Mouse (Mus musculus): ENCODE results near the gene Tenm2. TPM values are rescaled to one million over a fixed set of nuclear protein-coding genes. Genes with fewer than 3 reads are reported as not detected.
A peak's percentile ranks its signal among the peaks of the same experiment; 100 is the strongest.

The Tenm2 gene
- total RNA-seq, 4 experiments from 2014 or later: 0.35 to 0.77 (median 0.54) TPM

DNA sequence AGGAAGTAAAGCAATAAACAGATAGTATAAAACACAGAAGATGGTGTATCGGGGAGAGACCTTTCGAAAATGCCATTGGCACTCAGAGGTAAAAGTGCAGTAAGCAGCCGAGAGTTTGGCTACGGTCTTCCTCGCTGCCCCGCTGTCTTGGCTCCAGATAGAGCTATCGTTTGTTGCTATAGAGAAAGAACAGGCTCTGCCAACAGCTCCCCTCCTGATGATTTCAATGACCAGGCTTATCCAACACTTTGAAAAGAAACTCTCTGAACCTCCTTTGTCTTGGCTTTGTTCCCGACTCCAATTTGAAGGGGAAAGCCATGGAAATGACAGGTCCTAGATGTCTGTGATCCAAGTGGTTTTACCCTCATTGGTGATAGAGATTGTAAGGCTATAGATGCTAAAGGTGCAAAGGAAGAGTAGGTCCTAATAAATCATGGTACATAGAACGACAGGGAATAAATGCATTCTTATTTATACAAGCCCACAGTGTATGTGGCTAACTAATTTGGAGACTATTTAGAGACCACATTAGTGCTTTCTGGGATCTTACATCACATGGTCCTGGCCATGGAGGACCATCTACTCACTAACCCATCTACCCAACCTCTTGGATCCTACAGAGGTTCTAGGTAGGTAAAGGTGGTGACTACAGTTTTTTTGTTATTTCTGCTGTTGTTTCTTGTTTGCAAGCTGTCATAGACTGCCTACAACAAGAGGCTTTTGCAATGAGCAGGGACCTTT, 765.8 kb downstream of the Tenm2 start:
- DNase-seq: no peak

DNA sequence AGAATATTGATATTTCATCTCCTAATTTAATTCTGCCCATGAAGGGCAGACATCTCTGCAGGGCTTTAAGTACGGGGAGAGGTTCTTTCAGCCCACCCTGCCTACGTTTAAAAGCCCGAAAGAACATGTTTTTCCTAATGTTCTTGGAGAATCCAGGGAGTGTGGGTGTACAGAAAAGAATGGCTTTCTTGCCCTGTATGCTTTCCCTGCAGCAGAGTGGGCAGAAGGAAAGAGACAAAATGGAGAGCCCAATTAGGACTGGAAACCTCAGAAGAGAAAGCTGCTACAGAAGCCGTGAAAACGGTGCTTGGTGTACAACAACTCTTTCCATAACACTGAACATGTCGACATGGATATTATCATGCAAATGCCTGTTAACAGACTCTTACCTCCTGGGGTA, 777.3 kb downstream of the Tenm2 start:
- DNase-seq: no peak

DNA sequence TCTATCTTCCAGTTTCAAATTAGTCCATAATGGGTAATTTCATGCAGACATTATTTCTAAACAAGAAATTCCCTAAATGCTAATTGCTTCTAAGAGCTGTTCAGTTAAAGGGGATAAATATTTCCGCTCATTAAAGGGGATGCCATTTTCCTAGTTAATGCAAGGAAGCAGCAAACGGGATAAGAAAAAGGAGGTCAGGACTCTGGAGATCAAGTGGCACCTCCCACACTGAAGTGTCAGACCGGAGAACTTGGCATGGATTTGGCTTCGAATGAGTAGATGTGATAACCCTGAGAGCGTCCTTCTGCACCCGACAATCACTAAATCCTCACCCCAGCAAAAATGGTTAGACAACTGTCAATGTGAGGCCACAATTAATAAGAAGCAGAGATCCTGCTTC, 781.7 kb downstream of the Tenm2 start:
- no peak for DNase-seq

DNA sequence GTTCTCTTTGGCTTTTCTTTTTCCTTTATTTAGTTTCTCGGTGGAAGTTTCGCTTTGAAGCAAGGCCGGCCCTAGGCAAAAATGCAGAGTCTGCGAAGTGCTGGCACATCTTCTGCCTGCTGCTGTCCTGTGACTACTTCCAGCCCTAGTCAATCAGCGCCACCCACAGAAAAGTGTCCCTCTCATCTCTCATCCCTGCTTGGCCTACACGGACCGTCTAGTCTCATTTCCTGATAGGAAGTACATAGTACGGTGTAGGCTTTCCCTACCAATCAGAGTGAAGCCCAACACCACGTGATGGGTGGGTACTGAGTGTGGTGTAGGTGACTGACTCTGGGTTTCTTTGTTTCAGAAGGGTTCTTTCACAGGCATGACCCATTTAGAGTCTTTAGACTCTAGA, 783.3 kb downstream of the Tenm2 start:
- DNase-seq: no peak

DNA sequence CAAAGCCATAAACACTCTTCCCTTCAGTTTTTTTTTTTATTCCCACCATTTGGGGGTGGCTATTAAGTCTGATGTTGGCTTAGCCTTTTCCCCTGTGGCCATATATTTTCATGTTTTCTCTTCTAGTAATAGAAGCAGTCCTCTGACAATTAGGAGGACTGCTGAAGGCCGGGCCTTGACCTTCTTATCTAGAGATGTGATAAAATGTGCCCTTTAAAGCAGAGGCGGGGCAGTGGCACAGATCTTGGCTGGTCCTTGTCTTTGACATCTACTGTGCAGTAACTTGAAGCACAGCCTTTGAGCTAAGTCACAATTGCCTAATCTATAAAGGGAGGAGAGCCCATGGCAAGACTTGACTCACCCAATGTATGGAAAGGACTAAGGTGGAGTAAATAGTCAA, 789.4 kb downstream of the Tenm2 start:
- peak; percentile 46 for DNase-seq

DNA sequence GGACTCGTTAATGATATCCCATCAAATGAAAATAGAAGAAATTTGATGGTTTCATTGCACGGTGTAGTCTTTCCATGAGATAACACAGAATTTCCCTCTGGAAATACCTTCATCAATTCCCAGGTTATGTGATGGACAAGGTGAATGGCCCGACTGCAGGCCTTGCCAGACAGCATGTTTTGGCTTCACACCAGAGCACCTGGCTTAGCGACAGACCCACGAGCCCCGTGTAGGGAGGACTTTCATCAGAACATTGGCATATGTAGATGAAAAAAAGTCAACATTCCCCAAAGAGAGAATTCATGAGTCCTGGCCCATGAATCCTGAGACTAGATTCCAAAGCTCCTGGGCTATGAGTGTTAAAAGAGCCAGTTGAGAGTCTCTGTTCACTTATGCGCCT, 791.9 kb downstream of the Tenm2 start:
- DNase-seq: no peak

DNA sequence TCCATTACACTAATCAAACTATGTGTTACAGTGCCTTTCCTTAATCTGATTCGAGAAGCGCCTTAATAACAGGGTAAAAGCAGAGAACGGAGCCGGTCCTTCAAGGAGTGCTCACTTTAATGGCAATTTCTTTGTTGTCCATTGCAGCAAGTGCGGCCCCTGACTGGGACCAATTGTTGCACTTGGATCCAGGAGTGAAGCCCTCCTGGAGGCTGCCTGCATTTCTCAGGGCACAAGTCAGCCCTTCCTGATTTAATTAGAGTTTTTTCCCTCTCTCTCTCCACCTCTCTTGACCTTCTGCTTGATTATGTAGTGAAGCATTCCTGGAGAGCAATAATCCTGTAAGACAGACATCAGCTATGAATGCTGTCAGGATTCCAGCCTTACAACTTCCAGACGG, 794.0 kb downstream of the Tenm2 start:
- no peak for DNase-seq

DNA sequence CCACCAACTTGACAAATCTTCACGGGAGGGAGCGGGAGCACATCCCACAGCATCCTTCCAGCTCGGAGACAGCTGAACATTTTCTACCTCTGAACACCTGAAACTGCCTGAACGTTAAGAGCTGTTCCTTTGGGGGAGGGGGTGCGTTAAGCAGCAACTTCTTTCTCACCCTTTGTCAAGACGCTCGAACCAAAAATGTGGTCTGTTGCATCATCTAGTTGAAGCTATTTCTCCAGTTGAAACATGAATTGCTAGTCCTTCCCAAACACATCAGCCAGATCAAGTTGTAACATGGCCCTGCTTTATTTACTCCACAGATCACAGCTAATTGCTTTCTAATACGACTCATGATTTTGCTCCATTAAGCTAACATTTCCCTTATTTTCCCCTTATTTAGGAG, 799.5 kb downstream of the Tenm2 start:
- no peak for DNase-seq

DNA sequence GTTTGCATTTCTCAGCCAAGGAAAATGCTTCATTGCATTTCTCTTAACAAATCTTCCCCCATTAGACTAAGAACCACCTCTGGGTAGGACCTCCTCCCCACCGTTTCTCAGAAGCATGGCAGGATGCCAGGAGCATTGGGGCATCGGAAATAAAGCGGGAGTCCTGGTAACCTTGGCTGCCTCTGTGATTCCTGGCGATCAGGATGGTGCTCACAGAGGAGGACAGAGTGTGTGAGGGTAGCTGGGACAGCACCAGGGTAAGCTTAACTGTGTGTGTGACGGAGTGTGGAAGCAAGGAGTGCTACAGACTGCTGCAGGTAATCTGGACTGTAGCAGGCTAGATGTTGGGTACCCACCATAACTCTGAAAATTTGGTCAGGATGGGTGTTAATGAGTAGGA, 806.8 kb downstream of the Tenm2 start:
- DNase-seq: no peak

DNA sequence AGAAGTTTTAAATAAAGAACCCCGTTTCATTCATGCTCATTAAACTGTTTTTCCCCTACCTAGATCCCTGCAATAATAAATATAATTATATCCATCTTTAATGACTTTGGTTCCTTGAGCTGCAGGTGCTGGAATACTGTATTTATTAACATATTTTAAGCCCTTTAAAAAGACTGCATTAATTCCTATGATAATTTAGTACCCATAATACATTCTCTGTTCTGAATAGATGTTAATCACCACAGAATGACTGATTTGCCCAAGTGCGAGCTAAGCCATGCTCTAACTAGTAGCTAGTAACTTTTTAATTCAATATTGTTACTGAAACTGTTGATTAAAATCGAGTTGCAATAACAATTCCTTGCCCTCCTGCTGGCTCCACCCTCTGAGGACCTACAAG, 810.8 kb downstream of the Tenm2 start:
- no peak for DNase-seq

DNA sequence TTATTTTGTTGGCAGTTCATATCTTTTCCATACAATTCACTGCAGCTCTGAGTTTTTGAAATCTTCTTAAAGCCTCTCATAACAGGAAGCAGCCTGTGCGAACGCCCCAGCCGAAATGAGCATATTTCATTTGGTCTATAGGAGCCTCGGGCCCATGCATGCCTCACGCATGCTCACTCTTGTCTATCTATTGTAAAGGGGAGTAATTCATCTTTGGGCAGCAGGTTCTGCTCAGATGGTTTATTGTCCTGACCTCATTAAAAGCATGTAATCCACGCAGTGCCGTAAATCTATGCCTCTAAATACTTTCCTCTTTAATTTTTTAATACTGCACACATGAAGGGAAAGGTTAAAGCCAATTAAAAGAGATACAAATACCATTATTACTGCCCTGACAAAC, 815.7 kb downstream of the Tenm2 start:
- no peak for DNase-seq

DNA sequence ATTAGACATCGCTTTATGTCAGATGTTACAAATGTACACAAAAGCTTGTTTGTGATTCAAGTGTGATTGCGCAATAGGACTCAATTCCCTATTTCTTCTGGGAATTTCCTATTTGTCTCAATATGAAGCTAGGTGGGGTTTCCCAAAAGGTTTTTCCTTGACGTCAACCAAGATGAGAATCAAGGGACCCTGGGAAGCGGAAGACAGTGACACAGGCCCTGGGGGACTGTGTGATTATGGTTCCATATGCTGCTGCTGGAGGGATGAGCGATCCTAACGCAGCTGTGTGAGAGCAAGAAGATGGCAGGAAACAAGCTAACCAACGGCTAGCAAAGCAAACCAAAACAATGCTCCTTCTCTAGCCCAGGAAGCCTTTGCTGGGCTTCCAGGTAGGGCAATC, 820.5 kb downstream of the Tenm2 start:
- no peak for DNase-seq

DNA sequence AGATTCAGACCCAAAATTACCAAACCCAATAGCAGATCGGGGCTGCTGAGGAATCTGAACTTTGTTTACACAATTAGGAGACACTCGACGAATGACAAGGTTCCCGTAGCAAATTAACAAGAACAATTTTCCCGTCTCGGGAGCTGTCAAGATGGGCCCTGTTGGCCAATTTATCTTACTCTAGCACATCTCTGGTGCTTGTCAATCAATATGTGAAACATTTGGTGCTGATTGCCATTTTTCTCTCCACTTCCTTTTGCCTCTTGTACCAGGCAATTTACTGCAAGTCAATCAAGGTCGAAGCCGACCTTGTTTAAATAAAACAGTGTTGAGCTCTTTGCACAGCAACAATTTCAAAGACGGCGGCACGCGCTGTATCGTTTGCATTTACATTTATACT, 824.9 kb downstream of the Tenm2 start:
- DNase-seq: no peak

DNA sequence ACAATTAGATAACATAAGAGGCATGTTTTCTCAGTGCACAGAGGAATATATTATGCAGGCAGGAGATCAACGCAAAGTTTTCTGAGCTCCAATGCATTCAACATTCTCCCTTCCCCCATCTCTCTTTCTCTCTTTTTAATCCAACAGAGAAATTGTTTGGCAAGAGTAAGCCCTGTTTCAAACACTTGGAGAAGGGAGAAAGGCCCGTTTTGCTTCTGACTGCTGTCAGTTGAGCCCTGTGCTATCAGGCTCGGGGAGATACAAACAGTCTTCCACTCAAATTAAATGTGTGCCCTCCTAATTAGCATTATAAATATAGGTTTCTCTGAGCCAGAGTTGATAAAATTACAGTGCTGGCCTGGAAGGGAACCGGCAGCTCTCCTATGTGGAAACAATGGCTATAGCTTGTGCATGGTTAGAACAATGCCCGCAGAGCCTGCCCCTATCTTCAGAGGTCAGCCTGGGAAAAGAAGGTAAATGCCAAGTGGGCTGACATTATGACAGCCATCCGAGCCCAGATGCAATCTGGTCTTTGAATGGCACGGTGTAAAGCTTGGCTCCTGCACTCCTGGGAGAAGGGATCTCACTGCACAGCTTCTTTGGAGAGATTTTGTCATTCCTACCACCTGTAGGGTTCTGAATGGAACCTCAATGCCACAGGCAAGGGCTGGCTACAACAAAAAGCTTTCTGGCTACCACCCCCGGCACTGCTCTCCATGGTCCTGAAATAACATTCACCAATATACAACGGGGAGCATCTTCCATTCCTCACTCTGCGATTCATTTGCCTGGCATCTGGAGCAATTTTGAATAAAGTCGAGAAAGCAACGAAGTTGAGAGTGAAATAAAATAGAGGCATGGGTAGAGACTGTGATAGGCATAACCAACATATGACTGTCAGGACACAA, 839.7 kb downstream of the Tenm2 start:
- DNase-seq: no peak

DNA sequence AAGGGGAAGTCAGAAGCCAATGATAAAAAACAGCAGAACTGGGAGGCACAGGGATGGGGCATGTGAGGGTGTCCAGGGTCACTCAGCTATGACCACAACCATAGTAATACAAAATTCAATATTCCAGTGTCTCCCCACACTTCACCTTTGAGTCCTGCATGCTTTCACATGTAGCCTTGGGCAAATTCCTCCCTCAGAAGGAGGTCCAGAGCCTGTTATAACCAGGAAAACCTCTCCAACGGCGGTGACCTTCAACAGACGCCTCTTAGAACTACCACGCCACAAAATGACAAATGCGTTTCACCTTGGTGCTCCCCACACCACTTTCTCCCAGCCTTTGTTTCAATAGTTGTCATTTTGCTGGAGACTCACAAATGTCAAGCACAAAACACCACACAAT, 851.1 kb downstream of the Tenm2 start:
- DNase-seq: no peak

DNA sequence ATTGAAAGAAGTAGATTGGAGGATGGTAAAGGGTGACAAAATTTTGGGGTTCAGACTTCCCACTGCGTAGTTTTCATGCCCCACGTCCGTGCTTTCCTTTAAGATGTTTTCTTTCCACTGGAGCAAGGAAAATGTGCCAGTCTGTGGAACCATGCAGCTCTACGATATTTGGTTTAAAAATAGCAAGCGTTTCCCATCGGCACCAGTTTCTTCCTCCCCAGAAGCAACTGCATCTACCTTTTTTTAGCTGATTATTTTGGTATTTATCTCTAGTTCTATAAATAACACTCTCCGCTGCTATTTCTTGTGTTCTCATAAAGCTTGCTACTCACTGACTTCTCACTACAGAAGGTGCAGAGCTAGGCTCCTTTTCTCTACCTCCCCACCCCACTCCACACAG, 864.0 kb downstream of the Tenm2 start:
- no peak for DNase-seq

DNA sequence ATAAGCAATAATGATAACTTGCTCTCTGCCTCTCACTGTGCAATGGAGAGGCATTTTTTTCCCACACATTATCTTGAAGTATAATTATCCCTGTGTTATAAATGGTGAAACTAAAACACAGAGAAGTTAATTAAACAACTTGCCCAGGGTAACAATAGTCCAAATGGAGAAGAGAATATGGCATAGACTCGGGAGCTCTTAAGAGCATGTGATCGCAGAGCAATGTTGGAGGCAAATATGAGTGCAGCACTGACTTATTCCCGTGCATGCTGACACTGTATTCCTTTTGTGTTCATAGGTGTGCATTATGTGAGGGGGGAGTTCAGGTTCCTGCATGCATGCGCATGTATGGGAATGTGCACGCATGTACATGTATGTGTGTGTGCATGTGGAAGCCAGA, 870.7 kb downstream of the Tenm2 start:
- no peak for DNase-seq

DNA sequence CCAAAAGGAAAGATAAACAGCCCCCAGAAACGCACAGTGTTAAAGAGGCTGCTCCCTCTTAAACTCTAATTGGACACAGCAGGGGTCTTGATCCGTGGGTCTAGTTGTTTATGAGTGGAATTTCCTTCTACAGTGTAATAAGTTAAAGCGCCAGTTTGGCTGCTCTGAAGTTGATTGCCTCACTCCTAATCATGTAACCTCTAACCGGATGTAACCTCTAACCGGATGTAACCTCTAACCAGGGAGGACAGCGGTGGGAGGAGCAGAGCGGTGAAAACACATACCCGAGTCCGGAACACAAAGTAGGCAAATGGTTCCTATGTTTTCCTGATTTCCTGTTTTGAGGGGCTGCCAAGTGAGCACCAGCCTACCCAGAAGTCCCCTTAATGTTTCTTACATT, 871.3 kb downstream of the Tenm2 start:
- DNase-seq: no peak

DNA sequence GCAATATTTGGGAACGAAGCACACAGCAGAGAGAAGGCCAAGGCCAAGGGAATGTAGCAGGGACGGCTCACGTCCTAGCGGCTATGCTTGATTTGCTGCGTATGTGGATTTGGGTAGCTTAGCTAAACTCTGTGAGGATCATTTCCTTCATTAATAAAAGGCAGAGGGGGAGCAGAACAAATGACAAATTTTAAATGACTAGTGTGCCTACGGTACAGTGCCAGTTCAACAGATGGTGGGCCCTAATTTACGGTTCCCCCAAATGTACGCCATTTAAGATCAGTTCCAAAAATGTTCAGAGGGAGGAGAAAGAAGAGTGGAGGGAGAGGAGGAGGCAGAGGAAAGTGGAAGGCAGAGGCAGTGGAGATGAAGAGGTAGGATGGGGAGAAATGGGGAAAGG, 873.2 kb downstream of the Tenm2 start:
- DNase-seq: no peak

DNA sequence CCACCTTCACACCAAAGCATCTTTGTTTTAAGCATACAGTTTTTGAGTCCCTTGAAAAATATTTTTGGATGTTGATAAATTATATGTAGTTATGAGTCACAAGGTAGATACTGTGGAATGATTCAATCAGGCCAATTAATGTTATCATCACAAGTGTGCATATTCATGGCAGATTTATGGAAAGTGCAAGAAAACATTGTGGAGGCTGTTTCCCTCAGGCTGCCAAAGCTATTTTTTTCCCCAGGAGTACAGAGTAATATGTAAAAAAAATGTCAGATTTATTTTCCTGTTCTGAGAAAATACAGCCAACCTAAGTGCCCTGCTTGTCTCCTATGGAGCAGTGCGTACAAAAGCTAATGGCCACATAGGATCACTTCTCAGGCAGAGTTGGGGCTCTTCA, 882.5 kb downstream of the Tenm2 start:
- DNase-seq: no peak

DNA sequence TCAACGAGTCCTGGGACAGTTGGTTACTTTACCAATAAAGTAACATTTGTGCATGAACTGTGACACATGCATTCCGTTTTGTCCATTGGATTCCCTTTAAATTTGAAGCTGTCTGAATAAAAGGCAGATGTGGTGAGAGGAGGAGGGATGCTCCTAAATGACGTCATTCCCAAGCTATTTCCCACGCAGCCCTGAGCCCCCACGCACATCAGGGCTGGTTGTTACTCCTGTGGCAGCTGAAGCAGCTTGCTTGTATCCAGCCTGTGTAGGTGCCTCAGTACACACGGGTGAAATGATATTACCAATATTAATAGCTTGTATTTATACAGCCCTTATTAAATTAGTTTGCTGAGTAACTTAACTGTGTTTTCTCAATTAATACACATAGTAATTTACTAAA, 884.0 kb downstream of the Tenm2 start:
- no peak for DNase-seq

DNA sequence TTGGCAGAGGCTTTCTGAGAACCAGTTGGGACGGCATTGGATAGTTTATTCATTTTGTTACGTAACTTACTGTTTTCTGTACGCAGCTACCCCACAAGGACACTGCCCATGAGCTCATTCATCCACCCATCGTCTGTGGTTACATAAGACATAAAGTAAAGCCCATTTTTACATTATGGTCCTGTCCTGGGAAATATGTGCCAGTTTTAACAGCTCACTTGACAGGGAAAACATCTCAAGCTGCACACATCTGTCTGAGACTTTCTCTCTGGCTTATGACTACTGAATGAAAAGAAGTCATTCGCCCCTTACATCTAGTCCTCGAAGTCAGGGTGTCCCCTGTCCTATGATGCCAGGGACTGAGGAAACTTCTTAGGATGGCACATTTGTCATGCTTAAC, 884.4 kb downstream of the Tenm2 start:
- DNase-seq: peak; percentile 26

DNA sequence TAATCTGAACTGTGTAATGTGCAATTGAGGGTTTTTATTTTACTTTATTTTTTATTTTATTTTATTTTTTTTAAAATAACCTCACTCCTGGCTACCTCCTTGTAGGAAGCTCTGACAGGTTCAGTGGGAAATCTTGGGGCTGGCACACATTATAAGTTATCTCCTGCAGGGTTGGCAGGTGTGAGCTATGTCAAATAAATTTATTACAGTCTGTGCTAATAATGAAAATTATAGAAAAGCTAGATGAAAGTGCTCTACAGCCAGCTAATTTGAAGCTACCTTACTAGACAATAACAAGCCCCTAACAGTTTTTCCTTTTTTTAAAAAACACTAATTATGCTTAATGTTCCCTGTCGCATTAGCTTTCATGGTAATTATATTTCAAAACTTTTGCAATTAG, 885.5 kb downstream of the Tenm2 start:
- DNase-seq: no peak

DNA sequence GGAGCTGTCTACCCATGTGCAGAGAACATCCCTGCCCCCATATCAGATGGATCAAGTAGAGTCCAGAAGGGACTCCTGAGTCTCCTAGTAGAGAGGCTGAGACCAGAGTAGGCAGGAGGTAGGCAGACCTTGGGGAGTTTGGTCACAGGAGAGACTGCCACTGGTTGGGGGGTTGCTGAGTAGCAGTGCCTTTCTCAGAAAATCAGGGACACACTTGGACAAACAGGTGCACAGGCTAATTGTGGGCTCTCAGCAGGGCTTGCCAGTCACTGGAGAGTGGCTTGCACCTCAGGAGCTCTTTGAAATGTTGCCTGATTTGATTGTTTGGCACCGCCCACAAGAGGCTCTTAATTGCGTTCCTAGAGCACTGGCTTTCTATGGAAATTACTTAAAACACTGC, 885.9 kb downstream of the Tenm2 start:
- DNase-seq: no peak
